Mouse (Mus musculus) erythroblast, embryonic 14.5 days (primary cell): ENCODE measurements around the gene Pbxip1. TPM values are rescaled to one million over a fixed set of nuclear protein-coding genes. Genes with fewer than 3 reads are reported as not detected.

Experiments
- H3K27me3 ChIP-seq: 2 replicates; pipeline ENCODE4 v1.6.1; 2012; ENCODE audit warnings: inconsistent platforms; ENCODE audit not compliant: control insufficient read depth
- H3K36me3 ChIP-seq: 2 replicates; pipeline ENCODE4 v1.6.1; 2012; ENCODE audit warnings: mild to moderate bottlenecking, inconsistent platforms; ENCODE audit not compliant: control insufficient read depth
- H3K4me1 ChIP-seq: 2 replicates; pipeline ENCODE4 v1.6.1; 2012; ENCODE audit warnings: inconsistent platforms; ENCODE audit not compliant: control insufficient read depth
- H3K4me3 ChIP-seq: replicated peaks from 2 replicates; pipeline ENCODE3; 2012; ENCODE audit warnings: moderate library complexity, mild to moderate bottlenecking, inconsistent platforms
- H3K9me3 ChIP-seq: 2 replicates; pipeline ENCODE4 v1.6.1; 2012; ENCODE audit warnings: low read length, inconsistent platforms, mixed read lengths; ENCODE audit not compliant: control insufficient read depth
- GATA1 ChIP-seq: IDR thresholded peaks from 2 replicates; pipeline ENCODE4 v1.6.1; 2012; ENCODE audit warnings: low read length, inconsistent platforms, mixed read lengths
- TAL1 ChIP-seq: IDR thresholded peaks from 3 replicates; pipeline ENCODE4 v1.6.1; 2012; ENCODE audit warnings: low read length, inconsistent platforms, mixed read lengths
- polyA plus RNA-seq: library from polyadenylated mRNA; stranded (reverse); fragments of >175 nt; gene quantifications from 2 replicates; pipeline ENCODE4 v1.2.3, GENCODE M21; 2012

Gene Pbxip1
- 0.13 and 0.21 TPM in 2 replicates for polyA plus RNA-seq

GRCm38 (mm10) chr3:89436176-89437113 lies at the start of gene Pbxip1:
Gene Pbxip1, plus strand, starts transcription at chr3:89436706.
- Histone ChIP-seq H3K36me3 (peaks cover 32% of the 10 kb centered on the region), H3K9me3 (no peaks in the 10 kb centered on the region), H3K4me3 (peak within 1 kb of the TSS; percentile 63), H3K27me3 (no peaks in the 10 kb centered on the region), H3K4me1 (peaks cover 37% of the 10 kb centered on the region)
- TF ChIP-seq TAL1 (no peak), GATA1 (no peak)

DNA sequence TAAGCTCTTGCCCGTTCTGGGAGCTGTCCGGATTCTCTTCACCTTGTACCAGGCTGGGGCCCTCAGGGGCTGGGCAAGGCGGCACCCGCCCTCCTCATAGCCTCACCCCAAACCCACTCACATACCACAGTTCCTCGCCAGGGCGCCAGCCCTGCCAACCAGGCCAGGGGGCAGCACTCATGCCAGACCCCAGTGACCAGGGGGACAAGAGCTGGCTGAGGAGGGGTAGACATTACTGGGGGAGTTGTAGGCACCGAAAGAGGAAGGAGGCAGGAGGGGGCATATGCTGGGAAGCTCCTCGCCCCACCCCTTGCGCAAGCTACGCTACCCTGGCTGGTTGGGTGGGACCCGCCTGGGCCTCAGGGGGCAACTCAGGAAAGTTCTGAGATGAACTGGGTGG lies 48.9 kb upstream of the Pbxip1 start:
- Histone ChIP-seq H3K27me3 (peaks cover 25% of the 10 kb centered on the region), H3K4me1 (peaks cover 34% of the 10 kb centered on the region), H3K36me3 (no peaks in the 10 kb centered on the region; the same call in 1 of the 2 replicates), H3K4me3 (no peak overlapping the region), H3K9me3 (no peaks in the 10 kb centered on the region)
- no peak for TF ChIP-seq TAL1
- no peak for TF ChIP-seq GATA1

DNA sequence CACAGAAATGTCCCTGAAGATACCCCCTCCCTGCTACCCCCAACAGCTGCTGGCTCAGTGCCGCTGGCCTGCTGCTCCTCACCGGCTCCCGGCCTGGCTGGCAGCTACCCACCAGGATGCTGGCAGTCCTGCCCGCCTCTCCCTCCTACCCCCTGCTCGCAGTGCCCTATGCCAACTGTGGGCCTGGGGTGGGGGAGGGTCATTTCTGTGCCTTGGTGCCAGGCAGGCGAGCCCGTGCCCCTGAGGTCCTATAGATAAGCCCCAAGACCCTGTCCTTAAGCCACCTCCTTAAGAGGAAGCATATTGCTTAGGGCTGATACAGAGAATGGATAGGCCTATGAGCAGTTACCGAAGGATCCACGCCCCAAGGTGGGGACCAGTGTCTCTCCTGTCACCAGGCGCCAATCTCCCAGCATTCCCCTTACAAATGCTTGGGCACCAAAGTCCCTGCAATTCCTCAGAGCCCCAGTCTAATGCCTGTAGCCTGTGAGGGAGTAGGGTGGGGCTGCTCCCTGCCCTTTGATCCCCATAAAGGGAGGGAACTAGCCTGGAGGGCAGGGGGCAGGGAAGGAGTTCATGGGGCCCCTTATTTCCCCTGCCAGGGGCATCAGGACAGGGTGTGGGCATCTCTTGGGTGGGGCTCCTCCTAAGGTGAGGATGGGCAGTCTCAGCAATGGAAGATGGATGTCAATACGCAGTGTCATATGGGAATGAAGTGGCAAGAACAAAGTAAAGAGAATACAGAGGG lies 48.2 kb upstream of the Pbxip1 start:
- no peak overlapping the region for H3K4me3 ChIP-seq
- TF ChIP-seq GATA1 (no peak), TAL1 (no peak)
- H3K9me3 ChIP-seq, result no peaks in the 10 kb centered on the region
- no peaks in the 10 kb centered on the region; the same call in 1 of the 2 replicates for H3K36me3 ChIP-seq
- peaks cover 39% of the 10 kb centered on the region for H3K4me1 ChIP-seq
- H3K27me3 ChIP-seq, result peaks cover 31% of the 10 kb centered on the region

GRCm38 (mm10) chr3:89388901-89389740 lies 47.4 kb upstream of the Pbxip1 start:
- Histone ChIP-seq H3K4me3 (no peak overlapping the region), H3K27me3 (peaks cover 39% of the 10 kb centered on the region), H3K36me3 (no peaks in the 10 kb centered on the region), H3K9me3 (peaks cover 2% of the 10 kb centered on the region; the same call in 1 of the 2 replicates), H3K4me1 (peaks cover 47% of the 10 kb centered on the region)
- TF ChIP-seq GATA1 (no peak), TAL1 (no peak)

DNA sequence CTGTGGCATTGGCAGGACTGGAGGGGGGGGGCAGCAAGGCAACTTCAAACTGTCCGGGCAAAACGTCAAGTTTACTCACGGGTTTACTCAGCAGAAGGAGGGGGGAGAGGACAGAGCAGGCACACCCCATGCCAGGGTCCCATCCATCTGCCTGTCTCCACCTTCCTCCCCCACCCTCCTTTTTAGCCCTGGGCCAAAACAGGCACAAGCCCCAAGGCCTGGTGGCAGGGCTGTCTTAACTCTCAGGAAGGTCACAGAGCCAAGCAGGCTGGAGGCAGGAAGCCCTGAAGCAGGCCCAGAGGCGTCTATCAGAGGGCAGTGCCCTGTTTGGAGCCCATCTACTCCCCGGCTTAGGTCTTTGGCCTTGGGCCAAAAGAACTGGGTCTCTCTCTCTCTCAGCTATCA lies 46.4 kb upstream of the Pbxip1 start:
- Histone ChIP-seq H3K9me3 (peaks cover 2% of the 10 kb centered on the region; the same call in 1 of the 2 replicates), H3K4me3 (no peak overlapping the region), H3K4me1 (peaks cover 57% of the 10 kb centered on the region), H3K36me3 (no peaks in the 10 kb centered on the region), H3K27me3 (peaks cover 49% of the 10 kb centered on the region)
- TF ChIP-seq GATA1 (no peak), TAL1 (no peak)

- H3K4me3 ChIP-seq, result peak overlapping the region; percentile 34
- TF ChIP-seq TAL1 (no peak), GATA1 (no peak)
- H3K4me1 ChIP-seq, result peaks cover 65% of the 10 kb centered on the region
- H3K9me3 ChIP-seq, result peaks cover 2% of the 10 kb centered on the region; the same call in 1 of the 2 replicates
- peaks cover 57% of the 10 kb centered on the region for H3K27me3 ChIP-seq
- H3K36me3 ChIP-seq, result no peaks in the 10 kb centered on the region
Measured at GRCm38 (mm10) chr3:89390699-89391662, 45.5 kb upstream of the Pbxip1 start.

DNA sequence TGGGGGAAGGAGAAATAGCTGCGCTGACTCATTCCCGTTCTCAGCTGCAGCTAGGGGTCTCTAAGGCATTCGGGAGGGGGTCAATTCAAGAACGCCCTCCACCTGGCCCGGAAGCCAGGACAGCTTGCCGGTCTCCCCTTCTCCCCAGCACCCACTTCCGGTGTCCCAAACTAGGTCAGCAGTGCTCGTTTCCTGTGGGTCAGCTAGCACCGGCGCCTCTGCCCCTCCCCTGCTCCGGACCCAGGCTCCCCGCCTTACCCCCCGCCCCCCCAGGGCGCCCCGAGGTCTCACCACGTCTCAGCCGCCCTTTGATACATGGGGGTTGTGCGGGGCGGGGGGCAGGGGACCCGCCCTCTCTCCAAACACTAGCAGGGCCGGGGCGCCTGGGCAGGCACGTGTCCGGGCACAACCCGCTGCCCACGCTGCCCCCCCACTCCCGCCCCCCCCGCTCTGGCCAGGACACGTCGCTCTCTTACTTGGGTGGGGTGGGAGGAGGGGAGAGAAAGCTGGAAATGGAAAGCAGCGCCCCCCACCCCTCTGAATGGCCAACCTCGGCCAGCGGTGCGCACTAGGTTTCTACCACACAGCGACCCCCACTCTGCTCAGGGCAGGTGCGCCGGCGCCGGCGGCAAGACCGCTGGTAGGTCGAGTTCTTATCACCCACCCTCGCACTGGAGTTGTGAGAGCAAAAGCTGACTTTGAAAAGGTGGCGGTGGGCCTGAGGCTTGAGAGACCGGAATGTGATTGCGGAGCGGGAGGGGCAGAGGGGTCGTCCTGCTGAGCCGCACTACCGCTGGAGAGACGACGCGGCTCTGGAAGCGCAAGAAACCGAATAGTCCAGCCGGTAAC lies 44.6 kb upstream of the Pbxip1 start:
- peaks cover 63% of the 10 kb centered on the region for H3K27me3 ChIP-seq
- no peak for TF ChIP-seq GATA1
- no peak for TF ChIP-seq TAL1
- peak overlapping the region; percentile 61 for H3K4me3 ChIP-seq
- peaks cover 2% of the 10 kb centered on the region; the same call in 1 of the 2 replicates for H3K9me3 ChIP-seq
- H3K36me3 ChIP-seq, result no peaks in the 10 kb centered on the region
- H3K4me1 ChIP-seq, result peaks cover 74% of the 10 kb centered on the region
